Mouse (Mus musculus): Measurements from ENCODE around the gene Flrt2.

Gene Flrt2

GRCm38 (mm10) chr12:95737571-95737970 is 45.5 kb downstream of the Flrt2 start:
- DNase-seq (ENCODE audit: low spot score), result no peak

GRCm38 (mm10) chr12:95738031-95738430 is 46.0 kb downstream of the Flrt2 start:
- no peak for DNase-seq (ENCODE audit: low spot score)

GRCm38 (mm10) chr12:95738491-95739135 is 46.6 kb downstream of the Flrt2 start:
- DNase-seq (ENCODE audit: low spot score), result no peak

GRCm38 (mm10) chr12:95739739-95740138 is 47.7 kb downstream of the Flrt2 start:
- no peak for DNase-seq (ENCODE audit: low spot score)

GRCm38 (mm10) chr12:95741296-95741695 is 49.3 kb downstream of the Flrt2 start:
- DNase-seq (ENCODE audit: low spot score), result no peak

GRCm38 (mm10) chr12:95744307-95744706 is 52.3 kb downstream of the Flrt2 start:
- DNase-seq (ENCODE audit: low spot score), result no peak

GRCm38 (mm10) chr12:95746856-95747579 is 55.0 kb downstream of the Flrt2 start:
- DNase-seq (ENCODE audit: low spot score), result no peak

- DNase-seq (ENCODE audit: low spot score), result no peak
Observed at GRCm38 (mm10) chr12:95748760-95749159, 56.7 kb downstream of the Flrt2 start.

GRCm38 (mm10) chr12:95749248-95749647 is 57.2 kb downstream of the Flrt2 start:
- DNase-seq (ENCODE audit: low spot score), result no peak

GRCm38 (mm10) chr12:95759212-95759746 is 67.3 kb downstream of the Flrt2 start:
- no peak for DNase-seq (ENCODE audit: low spot score)

GRCm38 (mm10) chr12:95765255-95765654 is 73.2 kb downstream of the Flrt2 start:
- DNase-seq (ENCODE audit: low spot score), result no peak

- no peak for DNase-seq (ENCODE audit: low spot score)
Observed at GRCm38 (mm10) chr12:95769041-95769440, 77.0 kb downstream of the Flrt2 start.

GRCm38 (mm10) chr12:95770251-95770650 is 78.2 kb downstream of the Flrt2 start:
- no peak for DNase-seq (ENCODE audit: low spot score)

- no peak for DNase-seq (ENCODE audit: low spot score)
Observed at GRCm38 (mm10) chr12:95790146-95790545, 98.1 kb downstream of the Flrt2 start.

GRCm38 (mm10) chr12:95816660-95817059 is 124.6 kb downstream of the Flrt2 start:
- no peak for DNase-seq (ENCODE audit: low spot score)
